Mouse (Mus musculus): ENCODE results near the gene Atg4c.

Atg4c gene

DNA sequence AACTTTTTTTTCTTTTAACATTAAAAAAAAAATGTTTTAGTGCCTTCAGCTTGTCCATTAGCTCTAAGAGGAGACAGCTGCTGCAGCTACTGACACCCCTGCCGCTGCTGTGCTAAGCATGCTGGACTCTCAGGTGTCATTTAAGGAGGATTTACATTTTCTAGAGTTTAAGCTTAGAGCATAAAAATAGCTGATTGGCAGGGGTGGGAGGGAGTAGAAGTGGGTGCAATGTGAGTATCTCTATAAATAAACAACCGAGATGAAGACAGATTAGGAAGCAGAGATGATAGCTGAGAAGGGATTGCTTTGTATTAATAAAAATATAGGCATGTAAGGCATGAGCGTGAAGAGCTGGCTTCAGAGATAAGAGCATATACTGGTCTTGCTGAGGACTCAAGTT lies 12.6 kb downstream of the Atg4c start:
- TF ChIP-seq GATA4 (IDR thresholded peaks at IDR 0.05; ENCODE audit: insufficient replicate concordance, low read length): no peak

DNA sequence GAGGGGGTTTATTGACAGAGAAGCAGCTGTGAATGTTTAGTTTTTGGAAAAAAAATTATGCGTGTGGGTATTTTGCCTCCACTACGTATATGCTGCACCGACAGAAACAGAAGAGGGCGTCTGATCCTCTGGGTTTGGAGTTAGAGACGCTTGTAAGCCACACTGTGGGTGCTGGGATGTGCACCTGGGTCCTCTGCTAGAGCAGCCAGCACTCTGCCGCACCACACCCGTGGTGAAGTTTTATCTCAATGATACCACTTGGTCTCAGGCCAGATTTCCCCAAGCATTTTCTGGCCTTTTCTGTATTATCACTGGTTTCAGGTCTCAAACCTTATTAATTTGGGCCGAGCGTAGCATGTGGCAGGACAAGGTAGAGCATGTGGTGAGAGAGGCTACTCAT lies 16.4 kb downstream of the Atg4c start:
- no peak for TF ChIP-seq GATA4 (IDR thresholded peaks at IDR 0.05; ENCODE audit: insufficient replicate concordance, low read length)

DNA sequence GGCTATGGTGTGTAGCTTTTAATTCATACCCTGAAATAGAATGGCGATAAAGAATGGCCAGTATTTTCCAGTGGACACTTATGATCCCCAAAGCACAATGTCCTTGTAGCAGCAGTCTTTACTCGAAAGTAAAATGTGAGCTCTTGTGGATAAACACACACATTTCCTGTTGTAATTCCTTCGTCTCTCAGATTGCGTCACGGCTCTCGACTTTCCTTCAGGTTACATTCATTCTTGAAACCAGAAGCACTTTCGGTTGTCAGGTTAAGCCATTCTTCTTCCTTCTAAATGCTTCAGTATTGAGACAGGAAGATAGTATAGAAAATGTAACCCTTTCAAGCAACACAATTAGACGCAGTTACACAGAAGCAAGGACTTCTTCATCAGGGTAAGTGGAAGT lies 17.9 kb downstream of the Atg4c start:
- no peak for TF ChIP-seq GATA4 (IDR thresholded peaks at IDR 0.05; ENCODE audit: insufficient replicate concordance, low read length)

DNA sequence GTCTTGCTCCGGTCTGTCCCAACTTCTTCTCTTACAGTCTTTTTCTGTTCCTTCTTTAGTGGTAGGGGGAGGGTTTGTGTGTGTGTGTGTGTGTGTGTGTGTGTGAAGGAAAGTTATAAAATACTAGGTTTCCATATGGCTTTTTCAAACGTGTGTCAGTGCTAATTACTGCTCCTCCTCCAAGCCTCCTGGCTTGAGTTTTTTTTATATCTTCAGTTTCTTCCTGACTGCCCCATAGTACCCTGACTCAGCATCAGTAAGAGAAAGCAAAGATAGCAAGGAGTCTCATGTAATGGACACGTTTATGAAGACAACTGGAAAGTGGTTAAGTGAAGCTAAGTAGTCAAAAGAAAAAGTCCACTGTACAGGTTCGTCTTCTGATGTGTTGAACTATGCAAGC lies 19.4 kb downstream of the Atg4c start:
- no peak for TF ChIP-seq GATA4 (IDR thresholded peaks at IDR 0.05; ENCODE audit: insufficient replicate concordance, low read length)

DNA sequence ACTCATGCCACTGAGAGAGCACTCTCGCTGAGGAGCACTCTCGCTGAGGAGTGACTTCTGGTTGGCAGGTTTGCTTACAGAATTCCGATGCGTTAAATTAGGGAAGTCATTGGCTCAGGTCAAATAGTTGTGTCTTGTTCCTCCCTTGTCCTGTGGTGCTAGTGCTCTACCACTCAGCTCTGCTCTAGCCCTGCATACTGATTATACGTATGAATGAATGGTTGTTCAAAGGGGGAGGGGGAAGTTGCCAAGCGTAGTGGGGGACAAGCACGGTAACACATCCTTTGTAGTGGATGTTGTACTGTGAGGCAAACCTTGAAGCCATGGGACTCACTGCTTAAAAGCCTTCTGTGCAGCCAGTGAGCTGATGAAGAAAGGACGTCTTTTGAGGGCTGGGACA lies 28.5 kb downstream of the Atg4c start:
- no peak for TF ChIP-seq GATA4 (IDR thresholded peaks at IDR 0.05; ENCODE audit: insufficient replicate concordance, low read length)

DNA sequence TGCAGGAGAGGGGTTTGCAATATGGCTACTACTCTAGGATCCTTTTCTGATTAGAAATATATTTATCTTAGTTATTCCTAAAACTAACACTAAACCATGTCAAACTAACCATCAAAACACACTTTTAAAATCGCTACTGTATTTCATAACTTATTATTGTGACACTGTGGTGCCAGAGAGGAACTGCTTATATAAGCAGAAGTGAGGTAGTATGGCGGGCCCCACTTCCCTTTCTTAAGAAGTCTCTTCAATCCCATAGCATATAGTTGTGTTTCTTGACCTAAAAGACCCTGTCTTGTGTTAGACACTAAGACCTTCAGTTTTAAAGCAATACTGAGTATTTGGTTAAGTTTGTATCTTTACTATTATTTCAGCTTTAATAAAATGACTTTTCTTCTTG lies 31.1 kb downstream of the Atg4c start:
- TF ChIP-seq GATA4 (IDR thresholded peaks at IDR 0.05; ENCODE audit: insufficient replicate concordance, low read length): no peak

DNA sequence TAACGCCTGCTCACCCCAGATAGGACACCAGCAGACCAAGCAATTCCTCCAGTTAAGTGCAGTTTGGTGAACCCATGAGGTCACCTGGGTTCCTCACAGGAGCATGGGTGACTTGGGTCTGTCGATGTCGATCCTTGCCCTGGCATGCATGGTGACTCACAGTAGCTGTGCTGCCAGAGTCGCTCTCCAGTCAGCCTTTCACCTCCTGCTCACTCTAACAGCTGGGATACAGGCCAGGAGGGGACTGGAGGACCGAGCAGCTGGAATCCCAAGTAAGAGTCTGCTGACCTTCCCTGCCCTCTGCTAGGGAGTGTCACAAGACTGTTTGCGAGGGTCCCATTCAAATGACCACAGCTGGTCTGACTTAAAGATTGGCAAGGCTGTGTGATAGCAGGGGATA lies 33.5 kb downstream of the Atg4c start:
- no peak for TF ChIP-seq GATA4 (IDR thresholded peaks at IDR 0.05; ENCODE audit: insufficient replicate concordance, low read length)

DNA sequence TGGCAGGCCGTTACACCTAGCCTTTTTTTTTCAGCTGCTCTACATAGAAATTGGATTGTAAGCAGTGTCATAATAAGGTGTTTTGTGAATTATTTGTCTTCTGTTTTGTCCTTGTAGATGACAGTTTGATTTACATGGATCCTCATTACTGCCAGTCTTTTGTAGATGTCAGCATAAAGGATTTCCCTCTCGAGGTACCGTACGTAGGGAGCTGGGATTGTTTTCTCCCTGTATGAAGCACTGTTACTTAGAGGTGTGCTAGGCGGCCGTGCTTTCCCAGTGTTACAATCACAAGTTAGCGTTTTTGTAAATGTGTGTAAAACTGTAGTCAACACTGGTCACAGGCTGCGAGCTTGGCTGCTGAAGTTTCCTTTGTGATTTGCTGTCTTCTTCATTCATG lies 35.6 kb downstream of the Atg4c start:
- TF ChIP-seq GATA4 (IDR thresholded peaks at IDR 0.05; ENCODE audit: insufficient replicate concordance, low read length): no peak

DNA sequence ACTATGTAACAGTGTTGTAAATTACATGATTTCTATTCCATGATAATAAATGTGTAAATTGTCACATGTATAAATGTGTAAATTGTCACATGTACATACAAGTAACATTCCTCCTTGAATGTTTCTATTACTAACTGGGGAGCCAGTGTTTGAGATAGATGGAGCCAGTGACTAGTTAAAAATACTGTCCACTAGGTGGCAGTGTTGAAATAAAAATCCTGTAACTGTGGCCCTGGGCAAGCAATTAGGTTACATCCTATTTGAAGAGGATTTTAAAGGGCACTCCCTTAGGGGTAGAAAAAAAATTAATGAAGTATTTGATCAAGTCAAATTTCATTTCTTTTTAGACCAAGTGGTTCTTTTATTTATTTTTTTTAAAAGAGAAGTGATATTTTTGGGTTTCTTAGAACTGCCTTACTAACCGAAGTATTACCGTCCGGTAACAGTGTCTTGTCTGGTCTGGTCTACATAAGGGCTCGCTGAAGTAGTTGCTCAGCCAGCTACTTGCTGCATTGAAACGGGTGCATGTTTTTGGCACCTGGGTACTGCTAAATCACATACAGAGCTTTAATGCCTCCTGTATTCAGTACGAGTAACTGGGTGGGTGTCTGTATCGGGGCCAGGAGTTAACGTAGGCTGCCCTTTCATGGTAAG lies 41.6 kb downstream of the Atg4c start:
- no peak for TF ChIP-seq GATA4 (IDR thresholded peaks at IDR 0.05; ENCODE audit: insufficient replicate concordance, low read length)

DNA sequence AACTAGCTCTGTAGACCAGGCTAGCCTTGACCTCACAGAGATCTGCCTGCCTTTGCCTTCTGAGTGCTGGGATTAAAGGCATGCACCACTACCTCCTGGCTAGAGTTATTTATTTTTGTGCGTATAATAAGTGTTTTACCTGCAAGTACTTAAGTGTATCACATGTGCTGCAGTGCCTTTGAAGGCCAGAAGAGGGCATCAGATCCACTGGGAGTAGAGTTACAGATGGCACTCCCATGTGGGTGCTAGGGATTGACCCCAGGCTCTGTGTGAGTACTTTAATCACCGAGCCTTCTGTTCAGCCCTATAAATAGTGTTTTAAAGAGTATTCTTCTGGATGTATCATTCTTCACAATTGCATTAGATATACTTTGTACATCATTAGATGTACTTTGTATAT lies 44.6 kb downstream of the Atg4c start:
- no peak for TF ChIP-seq GATA4 (IDR thresholded peaks at IDR 0.05; ENCODE audit: insufficient replicate concordance, low read length)

DNA sequence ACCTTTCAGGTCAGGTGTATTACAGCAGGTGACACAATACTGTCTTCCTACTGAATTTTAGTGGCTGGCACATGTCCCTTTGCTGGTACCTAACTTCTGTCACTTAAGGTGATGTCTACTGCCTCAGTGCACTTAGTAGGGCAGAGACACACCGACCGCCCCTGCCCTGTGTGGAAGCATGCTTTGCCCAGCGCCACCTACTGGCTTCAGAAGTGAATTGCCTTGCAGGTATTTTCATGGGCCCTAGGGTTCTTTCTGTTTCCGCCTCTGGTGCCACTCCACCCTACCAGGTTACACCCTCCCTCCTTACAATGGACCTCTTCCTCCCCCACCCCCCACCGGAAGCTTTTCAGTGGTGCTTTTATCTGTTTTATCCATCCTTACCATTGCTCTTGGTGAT lies 47.9 kb downstream of the Atg4c start:
- TF ChIP-seq GATA4 (IDR thresholded peaks at IDR 0.05; ENCODE audit: insufficient replicate concordance, low read length): no peak

DNA sequence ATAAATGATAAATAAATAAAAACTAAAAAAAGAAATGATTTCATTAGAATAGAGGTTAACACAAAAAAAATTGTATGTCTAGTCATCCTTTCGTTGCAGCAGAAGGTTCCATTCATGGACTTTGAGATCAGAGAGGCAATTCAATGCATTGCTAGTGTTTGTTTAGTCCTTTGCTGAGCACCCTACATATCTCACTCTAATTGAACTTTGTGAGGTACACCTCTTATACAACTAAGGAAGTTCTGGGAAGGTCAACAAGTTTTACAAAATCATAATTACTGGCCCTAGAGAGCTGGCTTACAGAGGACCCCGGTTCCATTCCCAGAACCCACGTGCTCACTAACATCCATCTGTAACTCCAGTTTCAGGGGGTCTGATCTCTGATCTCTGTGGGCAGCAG lies 55.6 kb downstream of the Atg4c start:
- no peak for TF ChIP-seq GATA4 (IDR thresholded peaks at IDR 0.05; ENCODE audit: insufficient replicate concordance, low read length)

DNA sequence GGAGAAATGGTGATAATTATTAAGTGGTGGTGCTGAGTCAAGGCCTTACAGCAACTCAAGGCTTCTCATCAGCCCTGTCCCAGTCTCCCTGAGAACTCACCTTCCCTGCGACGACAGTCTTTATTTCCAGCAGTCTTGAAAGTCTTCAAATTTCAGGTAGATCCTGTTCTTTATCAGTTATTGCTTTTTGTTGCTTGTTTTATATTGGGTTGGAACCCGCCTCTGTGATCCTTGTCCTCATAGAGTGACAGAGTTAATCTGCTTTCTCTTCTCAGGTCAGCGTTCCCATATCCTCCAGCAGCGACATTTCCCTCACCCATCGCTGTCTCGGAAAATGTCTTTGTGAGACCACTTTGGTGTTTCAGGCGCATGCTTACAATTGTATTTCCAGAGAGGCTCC lies 56.1 kb downstream of the Atg4c start:
- TF ChIP-seq GATA4 (IDR thresholded peaks at IDR 0.05; ENCODE audit: insufficient replicate concordance, low read length): no peak

DNA sequence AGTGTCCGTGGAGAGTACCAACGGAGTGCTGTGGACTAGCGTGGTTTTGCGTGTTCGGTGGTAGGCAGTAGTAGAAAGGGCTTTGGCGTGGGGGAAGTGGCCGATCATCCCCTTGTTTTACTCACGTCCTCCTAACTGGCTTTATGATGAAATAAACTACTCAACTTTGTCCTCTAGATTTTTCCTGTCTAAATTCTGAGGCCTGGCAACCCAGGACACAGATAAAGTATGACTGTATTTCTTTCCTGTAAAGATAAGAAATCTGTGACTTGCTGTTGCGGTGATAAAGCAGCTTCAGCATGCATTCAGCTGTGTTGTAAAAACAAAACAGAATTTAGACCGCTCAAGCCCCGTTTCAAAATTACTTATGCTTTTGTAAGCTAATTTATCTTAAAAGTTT lies 59.2 kb downstream of the Atg4c start:
- TF ChIP-seq GATA4 (IDR thresholded peaks at IDR 0.05; ENCODE audit: insufficient replicate concordance, low read length): no peak

DNA sequence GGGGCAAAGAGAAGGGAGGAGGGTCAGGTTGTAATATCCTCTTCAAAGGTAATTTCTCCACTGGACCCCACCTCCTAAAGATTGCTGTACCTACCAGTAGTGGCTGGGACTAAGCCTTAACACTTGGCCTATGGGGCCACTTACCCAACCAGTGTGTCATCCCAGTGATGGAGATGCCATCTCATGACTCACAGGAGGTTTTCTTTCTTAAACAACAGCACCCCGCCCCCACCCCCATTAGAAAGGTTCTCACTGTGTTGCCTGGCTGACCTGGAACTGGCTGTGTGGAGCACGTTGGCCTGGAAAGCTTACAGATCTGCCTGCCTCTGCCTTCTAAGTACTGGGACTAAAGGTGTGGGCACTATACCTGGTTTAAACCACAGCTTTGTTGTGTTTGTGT lies 69.5 kb downstream of the Atg4c start:
- no peak for TF ChIP-seq GATA4 (IDR thresholded peaks at IDR 0.05; ENCODE audit: insufficient replicate concordance, low read length)

DNA sequence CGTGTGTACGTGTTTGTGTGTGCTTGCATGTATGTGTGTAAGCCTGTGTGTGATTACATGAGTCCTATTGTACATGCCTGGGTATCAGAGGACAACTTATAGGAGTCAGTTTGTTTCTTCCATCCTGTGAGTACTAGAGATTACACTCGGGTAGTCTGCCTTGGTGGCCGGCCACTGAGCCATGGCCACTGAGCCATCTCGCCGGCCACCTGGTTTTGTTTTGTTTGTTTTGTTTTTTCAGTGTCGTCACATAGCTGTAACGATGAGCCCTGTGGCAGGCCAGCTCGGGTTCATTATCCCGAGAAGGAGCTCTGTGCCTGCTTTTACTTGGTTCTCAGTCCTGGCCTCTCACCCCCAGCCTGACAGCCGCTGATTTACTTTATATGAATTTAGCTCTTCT lies 69.9 kb downstream of the Atg4c start:
- TF ChIP-seq GATA4 (IDR thresholded peaks at IDR 0.05; ENCODE audit: insufficient replicate concordance, low read length): no peak

DNA sequence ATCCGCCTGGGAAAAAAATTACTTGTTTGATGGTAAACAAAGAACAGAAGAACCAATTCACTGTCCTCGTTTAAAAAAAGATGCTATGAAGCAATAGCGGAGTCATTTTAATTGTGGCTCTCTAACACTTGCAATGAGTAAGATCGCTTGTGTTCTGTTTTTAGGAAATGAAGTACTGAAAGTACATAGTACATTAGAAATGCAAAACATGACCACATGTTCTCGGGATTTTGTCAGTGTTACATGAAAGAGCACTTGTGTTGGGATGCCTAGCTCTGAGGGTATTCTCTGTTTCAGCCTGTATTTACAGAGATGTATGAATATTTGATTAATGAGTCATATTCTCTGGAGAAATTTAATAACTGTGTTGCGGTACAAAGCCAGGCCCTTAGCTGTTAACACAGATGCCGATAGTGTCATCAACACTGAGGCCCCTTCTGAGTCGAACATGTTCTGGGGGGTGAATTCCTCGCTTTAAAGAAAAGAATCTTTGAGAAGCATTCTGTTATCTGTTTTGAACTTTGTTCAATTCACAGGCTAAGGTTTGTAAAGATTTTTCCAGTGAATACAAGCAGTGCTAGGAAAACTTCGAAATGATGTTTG lies 73.2 kb downstream of the Atg4c start:
- no peak for TF ChIP-seq GATA4 (IDR thresholded peaks at IDR 0.05; ENCODE audit: insufficient replicate concordance, low read length)
